Mouse (Mus musculus) lung, embryonic 14.5 days (tissue): ENCODE data around the gene Olfr774. TPM values are rescaled to one million over a fixed set of nuclear protein-coding genes. Genes with fewer than 3 reads are reported as not detected.
"Not testable (repeated sequence)": the region's sequence is repeated elsewhere in the genome, so short reads cannot be mapped to it uniquely, and the experiment has no call there.

Experiments
- ATAC-seq: fragments of 200-750 bp; cut with Nextera tagmentation; 2 replicates; pipeline ENCODE4 v1.8.0; 2017; ENCODE audit warnings: mild to moderate bottlenecking, moderate TSS enrichment, moderate library complexity; ENCODE audit not compliant: insufficient read depth
- DNase-seq: peaks from one replicate; pipeline ENCODE4 v3.0.0-alpha.2; 2015
- H3K27ac ChIP-seq: fragments of 300-500 bp; sonication (generic); 2 replicates; pipeline ENCODE4 v1.5.1; 2014; ENCODE audit warnings: low read depth, mild to moderate bottlenecking, moderate library complexity
- H3K27me3 ChIP-seq: fragments of 300-500 bp; sonication (generic); 2 replicates; pipeline ENCODE4 v1.6.1; 2014; ENCODE audit warnings: low read length, control low read depth; ENCODE audit not compliant: insufficient read depth
- H3K36me3 ChIP-seq: fragments of 300-500 bp; sonication (generic); 2 replicates; pipeline ENCODE4 v1.6.1; 2014; ENCODE audit warnings: control low read depth; ENCODE audit not compliant: insufficient read depth
- H3K4me1 ChIP-seq: fragments of 300-500 bp; sonication (generic); 2 replicates; pipeline ENCODE4 v1.6.1; 2014; ENCODE audit warnings: antibody characterized with exemption, control low read depth; ENCODE audit not compliant: insufficient read depth
- H3K4me2 ChIP-seq: fragments of 300-500 bp; sonication (generic); 2 replicates; pipeline ENCODE4 v1.6.1; 2014; ENCODE audit warnings: mild to moderate bottlenecking
- H3K4me3 ChIP-seq: fragments of 300-500 bp; sonication (generic); 2 replicates; pipeline ENCODE4 v1.5.1; 2014; ENCODE audit warnings: low read depth, low read length
- H3K9ac ChIP-seq: fragments of 300-500 bp; sonication (generic); 2 replicates; pipeline ENCODE4 v1.6.1; 2014
- H3K9me3 ChIP-seq: fragments of 300-500 bp; sonication (generic); 2 replicates; pipeline ENCODE4 v1.6.1; 2016; ENCODE audit warnings: low read depth, low read length, control low read depth
- CTCF ChIP-seq: IDR thresholded peaks from 2 replicates; pipeline ENCODE4 v1.5.1; 2016; ENCODE audit warnings: antibody characterized with exemption, low read depth
- WGBS: fragments of 180-500 bp; shearing (Covaris S2); extraction: QIAGEN DNeasy Blood & Tissue Kit; methylation state at CpG from one replicate; pipeline ENCODE4 v1.1.7; 2014; 5-methylcytosine and 5-hydroxymethylcytosine counted together
- polyA plus RNA-seq: library from polyadenylated mRNA; unstranded; fragments of >200 nt; fragmentation: Nextera tagmentation; extraction: Ambion mirVana; gene quantifications from 2 replicates; pipeline ENCODE4 v1.2.1, GENCODE M21; 2014

Gene Olfr774
- polyA plus RNA-seq = not detected in 2 replicates

DNA sequence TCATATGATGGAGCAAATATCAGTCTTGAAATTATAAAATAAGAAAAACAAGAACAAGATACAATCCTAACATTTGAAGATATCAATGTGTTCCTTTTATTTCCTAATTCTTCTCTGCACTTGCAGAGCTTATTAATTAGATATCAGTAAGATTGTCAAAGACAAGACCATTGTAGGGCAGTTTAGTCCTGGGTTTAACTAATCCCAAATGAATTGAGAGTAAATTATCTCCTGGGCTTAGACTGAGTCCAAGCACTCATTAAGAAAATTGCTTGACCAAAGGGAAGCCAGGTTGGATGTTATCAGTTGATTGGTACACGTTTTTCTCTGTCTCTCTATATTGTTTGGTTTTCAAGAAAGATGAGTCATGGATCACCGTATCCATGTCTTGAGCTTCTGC is at the start of gene Olfr774:
Gene Olfr774, plus strand, starts transcription at position 301 of the 400 bp plus-strand sequence.
- no peak for TF ChIP-seq CTCF
- Histone ChIP-seq H3K4me3 (no peak within 1 kb of the TSS), H3K9me3 (no peaks in the 10 kb centered on the region), H3K4me2 (no peak within 1 kb of the TSS), H3K4me1 (no peaks in the 10 kb centered on the region), H3K27ac (no peak within 1 kb of the TSS), H3K27me3 (no peaks in the 10 kb centered on the region), H3K9ac (no peak within 1 kb of the TSS), H3K36me3 (no peaks in the 10 kb centered on the region)
- 73% methylated on average over 2 of the region's 2 CpGs for WGBS
- DNase-seq (no peak), ATAC-seq (no peak)

DNA sequence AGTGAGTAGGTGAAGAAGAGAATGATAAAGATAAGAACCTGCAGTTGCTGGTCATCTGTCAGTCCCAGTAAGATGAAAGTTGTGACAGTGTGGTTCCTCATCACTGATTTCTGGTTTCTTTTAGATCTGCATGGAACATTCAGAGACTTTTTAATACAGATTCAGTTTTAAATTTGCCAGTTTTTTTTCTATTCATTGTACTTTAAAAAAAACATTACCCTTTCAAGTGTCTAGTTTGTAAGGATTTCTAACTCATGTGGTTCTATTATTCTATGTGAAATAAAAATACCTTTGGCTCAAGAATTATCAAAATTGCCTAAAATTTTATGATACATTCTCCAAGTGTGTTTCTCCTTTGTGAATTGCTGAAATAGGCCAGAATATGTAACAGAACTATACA is 48.7 kb upstream of the Olfr774 start, which contains the start of gene Olfr773:
Gene Olfr773, minus strand, starts transcription at position 101 of the 400 bp plus-strand sequence.
- H3K27ac ChIP-seq, H3K9me3 ChIP-seq, H3K4me2 ChIP-seq, ATAC-seq, H3K27me3 ChIP-seq, H3K4me1 ChIP-seq, DNase-seq, H3K36me3 ChIP-seq, H3K4me3 ChIP-seq, H3K9ac ChIP-seq: not testable (repeated sequence)

DNA sequence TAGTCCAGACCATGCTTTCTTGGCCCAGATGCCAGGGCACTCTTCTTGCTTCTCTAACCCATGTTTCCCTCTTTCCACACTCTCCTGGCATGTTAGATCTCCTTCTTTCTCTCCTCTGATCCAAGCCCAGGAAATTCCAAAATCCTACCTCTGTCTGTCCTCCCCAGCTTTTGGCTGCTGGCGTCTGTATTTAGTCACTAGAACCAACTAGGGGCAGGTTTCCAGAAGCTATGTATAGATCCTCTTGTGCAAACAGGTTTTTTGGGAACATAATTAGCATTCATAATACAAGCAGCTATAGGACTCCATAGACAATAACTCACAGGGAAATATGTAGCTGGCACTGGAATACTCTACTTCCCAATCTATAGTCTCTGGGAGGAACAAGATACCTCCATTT is 5.3 kb upstream of the Olfr774 start:
- Histone ChIP-seq H3K27me3 (no peaks in the 10 kb centered on the region), H3K4me2 (no peak overlapping the region), H3K9ac (no peak overlapping the region), H3K4me1 (no peaks in the 10 kb centered on the region), H3K36me3 (no peaks in the 10 kb centered on the region), H3K27ac (no peak overlapping the region), H3K4me3 (no peak overlapping the region), H3K9me3 (no peaks in the 10 kb centered on the region)
- DNase-seq (no peak), ATAC-seq (no peak)
- TF ChIP-seq CTCF = no peak
- 80% methylated on average over 1 of the region's 1 CpGs for WGBS

DNA sequence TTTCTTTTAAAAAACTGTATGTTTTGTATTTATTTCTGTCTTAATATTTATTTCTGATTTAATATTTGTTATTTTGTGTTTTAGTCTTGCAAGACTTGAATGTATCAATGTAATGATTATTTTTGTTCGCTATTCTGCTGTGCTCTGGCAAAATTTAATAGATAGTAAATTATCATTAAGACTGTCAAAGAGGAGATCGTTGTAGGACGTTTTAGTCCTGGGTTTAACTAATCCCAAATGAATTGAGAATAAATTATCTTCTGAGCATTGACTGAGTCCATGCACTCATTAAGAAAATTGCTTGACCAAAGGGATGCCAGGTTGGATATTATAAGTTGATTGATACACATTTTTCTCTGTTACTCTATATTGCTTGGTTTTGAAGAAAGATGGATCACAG is 12.1 kb downstream of the Olfr774 start, which contains the start of gene Olfr775:
Gene Olfr775, plus strand, starts transcription at position 301 of the 400 bp plus-strand sequence.
- ATAC-seq (no peak), DNase-seq (no peak)
- H3K4me2 ChIP-seq = no peak within 1 kb of the TSS
- no peak within 1 kb of the TSS for H3K9ac ChIP-seq
- no peaks in the 10 kb centered on the region for H3K27me3 ChIP-seq
- WGBS = 70% methylated on average over 3 of the region's 3 CpGs
- H3K9me3 ChIP-seq = no peaks in the 10 kb centered on the region
- no peak within 1 kb of the TSS for H3K27ac ChIP-seq
- no peaks in the 10 kb centered on the region for H3K36me3 ChIP-seq
- no peak for TF ChIP-seq CTCF
- no peaks in the 10 kb centered on the region for H3K4me1 ChIP-seq
- H3K4me3 ChIP-seq = no peak within 1 kb of the TSS

DNA sequence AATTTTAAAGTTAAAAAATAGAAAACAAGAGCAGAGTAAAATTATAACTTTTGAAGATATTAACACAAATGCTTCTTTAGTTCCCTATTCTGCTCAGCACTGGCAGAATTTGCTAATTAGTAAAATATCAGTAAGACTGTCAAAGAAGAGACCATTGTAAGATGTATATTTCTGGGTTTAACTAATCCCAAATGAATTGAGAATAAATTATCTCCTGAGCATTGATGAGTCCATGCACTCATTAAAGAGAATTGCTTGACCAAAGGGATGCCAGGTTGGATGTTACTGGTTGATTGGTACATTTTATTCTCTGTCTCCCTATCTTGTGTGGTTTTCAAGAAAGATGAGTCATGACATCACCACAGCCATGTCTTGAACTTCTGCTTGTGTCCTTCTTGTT is 22.8 kb downstream of the Olfr774 start, which contains the start of gene Olfr776:
Gene Olfr776, plus strand, starts transcription at position 301 of the 400 bp plus-strand sequence.
- no peak for TF ChIP-seq CTCF
- no peak for ATAC-seq
- no peaks in the 10 kb centered on the region for H3K4me1 ChIP-seq

DNA sequence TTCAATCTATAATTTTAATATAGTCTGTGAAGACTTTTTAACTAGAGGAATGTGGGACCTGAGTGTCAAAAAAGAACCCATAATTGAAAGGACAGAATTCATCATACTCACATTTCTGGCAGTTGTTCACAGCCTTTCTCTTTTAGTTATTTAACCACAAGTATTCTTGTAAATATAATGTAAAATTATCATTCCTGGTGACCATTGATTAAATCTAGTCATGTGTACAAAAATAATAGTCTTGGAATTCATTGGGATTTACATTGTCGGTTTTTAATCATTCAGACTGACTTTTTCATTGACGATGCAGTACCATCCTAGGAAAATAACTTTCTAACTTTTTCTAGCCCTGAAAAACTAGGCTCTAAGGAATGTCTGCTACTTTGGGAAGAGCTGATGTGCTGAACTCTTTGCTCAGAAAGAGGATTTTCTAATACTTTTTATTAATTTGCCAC is 35.1 kb downstream of the Olfr774 start, which contains the start of gene Olfr777:
Gene Olfr777, minus strand, starts transcription at position 405 of the 455 bp plus-strand sequence.
- Histone ChIP-seq H3K4me3 (no peak within 1 kb of the TSS), H3K36me3 (no peaks in the 10 kb centered on the region), H3K4me2 (no peak within 1 kb of the TSS), H3K27ac (no peak within 1 kb of the TSS), H3K9ac (no peak within 1 kb of the TSS), H3K9me3 (no peaks in the 10 kb centered on the region), H3K4me1 (no peaks in the 10 kb centered on the region), H3K27me3 (no peaks in the 10 kb centered on the region)
- TF ChIP-seq CTCF = no peak
- DNase-seq = no peak
- 83% methylated on average over 2 of the region's 2 CpGs for WGBS
- ATAC-seq = no peak

More for the DNA sequence above, 22.8 kb downstream of the Olfr774 start, which contains the start of gene Olfr776:
- H3K4me2 ChIP-seq = no peak within 1 kb of the TSS
- no peak within 1 kb of the TSS for H3K4me3 ChIP-seq
- no peak within 1 kb of the TSS for H3K27ac ChIP-seq
- DNase-seq = no peak
- no peaks in the 10 kb centered on the region for H3K9me3 ChIP-seq
- no peaks in the 10 kb centered on the region for H3K36me3 ChIP-seq
- H3K27me3 ChIP-seq = no peaks in the 10 kb centered on the region
- no peak within 1 kb of the TSS for H3K9ac ChIP-seq

Other genes starting within 250 kb of the Olfr774 start
- not detected in 2 replicates for gene Olfr9, start 246.8 kb upstream of the Olfr774 start, polyA plus RNA-seq
- not detected in 2 replicates for gene Olfr763, start 225.4 kb upstream of the Olfr774 start, polyA plus RNA-seq
- gene Olfr764-ps1, start 196.3 kb upstream of the Olfr774 start, polyA plus RNA-seq = not detected in 2 replicates
- gene Olfr765, start 186.2 kb upstream of the Olfr774 start, polyA plus RNA-seq = not detected in 2 replicates
- not detected in 2 replicates for gene Olfr766-ps1, start 167.2 kb upstream of the Olfr774 start, polyA plus RNA-seq
- gene Olfr767, start 153.3 kb upstream of the Olfr774 start, polyA plus RNA-seq = not detected in 2 replicates
- gene Olfr768, start 136.8 kb upstream of the Olfr774 start, polyA plus RNA-seq = not detected in 2 replicates
- gene Olfr769, start 118.3 kb upstream of the Olfr774 start, polyA plus RNA-seq = not detected in 2 replicates
- gene Olfr770, start 97.2 kb upstream of the Olfr774 start, polyA plus RNA-seq = not detected in 2 replicates
- gene Olfr771, start 71.5 kb upstream of the Olfr774 start, polyA plus RNA-seq = not detected in 2 replicates
- gene Olfr772, start 58.3 kb upstream of the Olfr774 start, polyA plus RNA-seq = not detected in 2 replicates
- gene Olfr773, start 48.8 kb upstream of the Olfr774 start, polyA plus RNA-seq = not detected in 2 replicates
- gene Olfr775, start 12.2 kb downstream of the Olfr774 start, polyA plus RNA-seq = not detected in 2 replicates
- not detected in 2 replicates for gene Olfr776, start 22.9 kb downstream of the Olfr774 start, polyA plus RNA-seq
- not detected in 2 replicates for gene Olfr777, start 35.3 kb downstream of the Olfr774 start, polyA plus RNA-seq
- gene Olfr780, start 81.9 kb downstream of the Olfr774 start, polyA plus RNA-seq = not detected in 2 replicates
- gene Olfr781, start 92.7 kb downstream of the Olfr774 start, polyA plus RNA-seq = not detected in 2 replicates
- gene Olfr782, start 112.6 kb downstream of the Olfr774 start, polyA plus RNA-seq = not detected in 2 replicates
- 0.05 and 0.08 TPM in 2 replicates for gene Olfr784, start 147.9 kb downstream of the Olfr774 start, polyA plus RNA-seq
- gene Olfr785, start 169.2 kb downstream of the Olfr774 start, polyA plus RNA-seq = not detected in 2 replicates
- gene Olfr786, start 191.1 kb downstream of the Olfr774 start, polyA plus RNA-seq = not detected in 2 replicates
- gene Olfr787, start 225.7 kb downstream of the Olfr774 start, polyA plus RNA-seq = not detected in 2 replicates
- not detected in 2 replicates for gene Olfr788, start 234.8 kb downstream of the Olfr774 start, polyA plus RNA-seq
- gene Olfr789, start 248.5 kb downstream of the Olfr774 start, polyA plus RNA-seq = not detected in 2 replicates